10 mouse cellular contexts compared by ENCODE assay signal in genomic region chr2:3414241-3414640, GRCm38 (mm10). TPM values are rescaled to one million over a fixed set of nuclear protein-coding genes. Genes with fewer than 3 reads are reported as not detected.
A peak's percentile ranks its signal among the peaks of the same experiment; 100 is the strongest.
DNase-seq lines count a peak whose midpoint lies in the region; ATAC-seq and TF ChIP-seq lines count a peak whose summit lies in the region.
"Had no signal": no experiment of that assay in that cellular context is flagged by ENCODE, and none has a peak within 500 bp of the region (broad histone marks: within the 10 kb centered on the region; RNA-seq: fewer than 3 reads in every experiment).

No protein-coding gene starts in this region.

- TF ChIP-seq CTCF in bone marrow macrophage, adult 2 months (IDR thresholded peaks at IDR 0.05; ENCODE audit: low read depth, low read length), result peak; percentile 66
- peak; percentile 78 for TF ChIP-seq CTCF in gastrocnemius, adult 2 months (IDR thresholded peaks at IDR 0.05)

- intact Hi-C loops in gastrocnemius, adult 2 months (cut with DNase I), result no loop called here

- H3K4me2 ChIP-seq in hindbrain, embryonic 11.5 days (replicated peaks; ENCODE audit: low read depth, low read length), result no peak overlapping the region
- no peak overlapping the region for H3K4me2 ChIP-seq in hindbrain, embryonic 12.5 days (replicated peaks)
- H3K4me2 ChIP-seq in neural tube, embryonic 11.5 days (ENCODE audit: low read depth), result no peak overlapping the region

- 0 out of 2 replicates have a peak, but pooled peaks cover 5% of the 10 kb centered on the region for H3K27me3 ChIP-seq in hindbrain, embryonic 11.5 days (ENCODE audit: control insufficient read depth, insufficient read depth, low read length)
- peaks cover 12% of the 10 kb centered on the region for H3K27me3 ChIP-seq in hindbrain, embryonic 12.5 days
- H3K27me3 ChIP-seq in neural tube, embryonic 11.5 days (ENCODE audit: control insufficient read depth, insufficient read depth, low read length), result no peaks in the 10 kb centered on the region

- WGBS in hindbrain, embryonic 11.5 days, result 33% methylated on average over 4 of the region's 4 CpGs
- WGBS in hindbrain, embryonic 12.5 days, result 37% methylated on average over 4 of the region's 4 CpGs
- 34% methylated on average over 4 of the region's 4 CpGs for WGBS in neural tube, embryonic 11.5 days

- no peak for TF ChIP-seq POLR2A in bone marrow macrophage, adult 2 months (IDR thresholded peaks at IDR 0.05; ENCODE audit: borderline replicate concordance, low read depth, low read length)

- H3K4me3 ChIP-seq in hindbrain, embryonic 11.5 days (ENCODE audit: low read depth, low read length), result no peak overlapping the region
- H3K4me3 ChIP-seq in hindbrain, embryonic 12.5 days, result no peak overlapping the region
- H3K4me3 ChIP-seq in bone marrow macrophage, adult 2 months (ENCODE audit: insufficient read depth, low read length), result no peak overlapping the region
- H3K4me3 ChIP-seq in gastrocnemius, adult 2 months, result no peak overlapping the region
- no peak overlapping the region for H3K4me3 ChIP-seq in neural tube, embryonic 11.5 days (ENCODE audit: low read depth, low read length)

- H3K27ac ChIP-seq in hindbrain, embryonic 11.5 days (ENCODE audit: low read depth, low read length), result no peak overlapping the region
- no peak overlapping the region for H3K27ac ChIP-seq in hindbrain, embryonic 12.5 days
- no peak overlapping the region for H3K27ac ChIP-seq in bone marrow macrophage, adult 2 months (ENCODE audit: insufficient read depth, low read depth, low read length)
- no peak overlapping the region for H3K27ac ChIP-seq in gastrocnemius, adult 2 months
- H3K27ac ChIP-seq in neural tube, embryonic 11.5 days (ENCODE audit: low read depth, low read length), result no peak overlapping the region

- peak; percentile 78 for DNase-seq in hindbrain, embryonic 11.5 days (ENCODE audit: low spot score)
- DNase-seq in ES-CJ7 (ENCODE audit: low read depth, low spot score), result peak; percentile 76
- peak; percentile 51 for DNase-seq in gastrocnemius, adult 2 months
- DNase-seq in layer of hippocampus, postnatal 36 days, result peak; percentile 38 to 55
- peak; percentile 65 for DNase-seq in neural tube, embryonic 11.5 days (ENCODE audit: low spot score)
- peak; percentile 82 for DNase-seq in thymus, postnatal 14 days

- no peak for ATAC-seq in hindbrain, embryonic 11.5 days (ENCODE audit: low FRiP score)
- ATAC-seq in hindbrain, embryonic 12.5 days (ENCODE audit: low FRiP score), result no peak
- ATAC-seq in neural tube, embryonic 11.5 days (ENCODE audit: insufficient read depth, low FRiP score, low TSS enrichment), result no peak

- no peaks in the 10 kb centered on the region for H3K9me3 ChIP-seq in hindbrain, embryonic 11.5 days (ENCODE audit: control insufficient read depth, low read length)
- no peaks in the 10 kb centered on the region for H3K9me3 ChIP-seq in hindbrain, embryonic 12.5 days (replicated peaks)
- no peaks in the 10 kb centered on the region for H3K9me3 ChIP-seq in neural tube, embryonic 11.5 days (ENCODE audit: control insufficient read depth, low read length)

- no peak overlapping the region for H3K9ac ChIP-seq in hindbrain, embryonic 11.5 days (ENCODE audit: low read depth, low read length)
- no peak overlapping the region for H3K9ac ChIP-seq in hindbrain, embryonic 12.5 days
- no peak overlapping the region for H3K9ac ChIP-seq in neural tube, embryonic 11.5 days (ENCODE audit: low read length)

- H3K4me1 ChIP-seq in hindbrain, embryonic 11.5 days (replicated peaks; ENCODE audit: control insufficient read depth, insufficient read depth, low read length), result no peaks in the 10 kb centered on the region
- 0 out of 2 replicates have a peak, but pooled peaks cover 2% of the 10 kb centered on the region for H3K4me1 ChIP-seq in hindbrain, embryonic 12.5 days
- H3K4me1 ChIP-seq in bone marrow macrophage, adult 2 months (ENCODE audit: control insufficient read depth, insufficient read depth, low read length), result 0 out of 2 replicates have a peak, but pooled peaks cover 3% of the 10 kb centered on the region
- no peaks in the 10 kb centered on the region for H3K4me1 ChIP-seq in neural tube, embryonic 11.5 days (ENCODE audit: control insufficient read depth, insufficient read depth, low read length)

- H3K36me3 ChIP-seq in hindbrain, embryonic 11.5 days (ENCODE audit: control insufficient read depth, insufficient read depth, low read length), result no peaks in the 10 kb centered on the region
- H3K36me3 ChIP-seq in hindbrain, embryonic 12.5 days, result no peaks in the 10 kb centered on the region
- no peaks in the 10 kb centered on the region for H3K36me3 ChIP-seq in neural tube, embryonic 11.5 days (ENCODE audit: control insufficient read depth, insufficient read depth, low read length)

RNA-seq across cellular contexts. Expression of gene Meig1, which starts 8.2 kb away (rescaled TPM):
- 5.3 and 7.7 TPM in 2 replicates for polyA plus RNA-seq in hindbrain, embryonic 11.5 days (2014; fragmentation: Nextera tagmentation; extraction: Ambion mirVana)
- 5.4 and 9.9 TPM in 2 replicates for polyA plus RNA-seq in hindbrain, embryonic 12.5 days (2016; fragmentation: Nextera tagmentation; extraction: Ambion mirVana)
- 2.4 TPM in 1 of 2 replicates, not detected in the other for polyA plus RNA-seq in bone marrow macrophage, adult 2 months (2012; ENCODE audit: insufficient read depth, insufficient read length, missing spikeins)
- total RNA-seq in gastrocnemius, adult 2 months (2021), result not detected
- total RNA-seq in layer of hippocampus, postnatal 36 days (2021), result 1 to 10 TPM; 3.9 to 4.2 TPM
- polyA plus RNA-seq in neural tube, embryonic 11.5 days (2014; fragmentation: Nextera tagmentation; extraction: Ambion mirVana), result not detected in 2 replicates

RNA-seq across cellular contexts. Expression of gene Dclre1c, which starts 9.7 kb away (rescaled TPM):
- polyA plus RNA-seq in hindbrain, embryonic 11.5 days (2014; fragmentation: Nextera tagmentation; extraction: Ambion mirVana), result 8.6 and 11.0 TPM in 2 replicates
- 10.0 and 10.1 TPM in 2 replicates for polyA plus RNA-seq in hindbrain, embryonic 12.5 days (2016; fragmentation: Nextera tagmentation; extraction: Ambion mirVana)
- polyA plus RNA-seq in bone marrow macrophage, adult 2 months (2012; ENCODE audit: insufficient read depth, insufficient read length, missing spikeins), result 136 and 140 TPM in 2 replicates
- total RNA-seq in gastrocnemius, adult 2 months (2021), result 1 to 10 TPM; 2.3 to 3.5 TPM
- total RNA-seq in layer of hippocampus, postnatal 36 days (2021), result 10 to 100 TPM; 13.5 to 14.8 TPM
- polyA plus RNA-seq in neural tube, embryonic 11.5 days (2014; fragmentation: Nextera tagmentation; extraction: Ambion mirVana), result 6.2 and 7.7 TPM in 2 replicates

RNA-seq across cellular contexts. Expression of gene Olah, which starts 17.2 kb away (rescaled TPM):
- polyA plus RNA-seq in hindbrain, embryonic 11.5 days (2014; fragmentation: Nextera tagmentation; extraction: Ambion mirVana), result 0.11 TPM in 1 of 2 replicates, not detected in the other
- not detected in 2 replicates for polyA plus RNA-seq in hindbrain, embryonic 12.5 days (2016; fragmentation: Nextera tagmentation; extraction: Ambion mirVana)
- not detected in 2 replicates for polyA plus RNA-seq in bone marrow macrophage, adult 2 months (2012; ENCODE audit: insufficient read depth, insufficient read length, missing spikeins)
- total RNA-seq in gastrocnemius, adult 2 months (2021), result not detected
- not detected for total RNA-seq in layer of hippocampus, postnatal 36 days (2021)
- not detected in 2 replicates for polyA plus RNA-seq in neural tube, embryonic 11.5 days (2014; fragmentation: Nextera tagmentation; extraction: Ambion mirVana)
- polyA plus RNA-seq: gonadal fat pad, adult 2 months; neural tube, embryonic 14.5 days had no signal

Comparison
In these comparisons a context has a peak if more than half of its experiments do, and no peak if none do; other contexts are left out.
1. RNA of gene Dclre1c, which starts 9.7 kb away (polyA plus RNA-seq): 136 to 140 TPM in bone marrow macrophage, adult 2 months; 8.6 to 11.0 TPM in hindbrain, embryonic 11.5 days, 10.0 to 10.1 TPM in hindbrain, embryonic 12.5 days and 6.2 to 7.7 TPM in neural tube, embryonic 11.5 days; every median in the first group is over 10 times any median in the second.
2. Peak in every context shown above with its lines, with median percentiles within 50 percentile points of each other: DNase-seq.